Mouse (Mus musculus): ENCODE results near the gene Kctd15. TPM values are rescaled to one million over a fixed set of nuclear protein-coding genes. Genes with fewer than 3 reads are reported as not detected.

The Kctd15 gene
- total and polyA plus RNA-seq, 2 experiments: 2.5 to 10.7 TPM

GRCm38 (mm10) chr7:34685801-34686200, 29.3 kb upstream of the Kctd15 start:
- no peak for DNase-seq (ENCODE audit: extremely low read depth, low read depth, low spot score)
- no peak for TF ChIP-seq POLR2A (IDR thresholded peaks at IDR 0.05; ENCODE audit: extremely low read depth, insufficient read depth, low read length)
- TF ChIP-seq CTCF (IDR thresholded peaks at IDR 0.05; ENCODE audit: low read depth, low read length): no peak
- Histone ChIP-seq H3K36me3 (ENCODE audit: control insufficient read depth, insufficient read depth, low read length) (no peaks in the 10 kb centered on the region), H3K79me2 (ENCODE audit: control insufficient read depth, insufficient read depth, low read length) (no peaks in the 10 kb centered on the region), H3K9ac (ENCODE audit: low read depth, low read length) (no peak overlapping the region), H3K4me3 (ENCODE audit: insufficient read depth, low read depth, low read length) (no peak overlapping the region), H3K27ac (replicated peaks; ENCODE audit: insufficient read depth, low read depth, low read length) (no peak overlapping the region), H3K4me1 (ENCODE audit: control insufficient read depth, insufficient read depth, low read length) (no peaks in the 10 kb centered on the region), H3K27me3 (ENCODE audit: control insufficient read depth, insufficient read depth, low read length) (no peaks in the 10 kb centered on the region)
- WGBS: 51% methylated on average over 7 of the region's 7 CpGs

GRCm38 (mm10) chr7:34685176-34685575, 28.6 kb upstream of the Kctd15 start:
- Histone ChIP-seq H3K36me3 (ENCODE audit: control insufficient read depth, insufficient read depth, low read length) (no peaks in the 10 kb centered on the region), H3K9ac (ENCODE audit: low read depth, low read length) (no peak overlapping the region), H3K27ac (replicated peaks; ENCODE audit: insufficient read depth, low read depth, low read length) (no peak overlapping the region), H3K4me3 (ENCODE audit: insufficient read depth, low read depth, low read length) (no peak overlapping the region), H3K27me3 (ENCODE audit: control insufficient read depth, insufficient read depth, low read length) (no peaks in the 10 kb centered on the region), H3K79me2 (ENCODE audit: control insufficient read depth, insufficient read depth, low read length) (no peaks in the 10 kb centered on the region), H3K4me1 (ENCODE audit: control insufficient read depth, insufficient read depth, low read length) (no peaks in the 10 kb centered on the region)
- 60% methylated on average over 4 of the region's 4 CpGs for WGBS
- TF ChIP-seq CTCF (IDR thresholded peaks at IDR 0.05; ENCODE audit: low read depth, low read length) (no peak), POLR2A (IDR thresholded peaks at IDR 0.05; ENCODE audit: extremely low read depth, insufficient read depth, low read length) (no peak)
- DNase-seq (ENCODE audit: extremely low read depth, low read depth, low spot score): no peak

DNA sequence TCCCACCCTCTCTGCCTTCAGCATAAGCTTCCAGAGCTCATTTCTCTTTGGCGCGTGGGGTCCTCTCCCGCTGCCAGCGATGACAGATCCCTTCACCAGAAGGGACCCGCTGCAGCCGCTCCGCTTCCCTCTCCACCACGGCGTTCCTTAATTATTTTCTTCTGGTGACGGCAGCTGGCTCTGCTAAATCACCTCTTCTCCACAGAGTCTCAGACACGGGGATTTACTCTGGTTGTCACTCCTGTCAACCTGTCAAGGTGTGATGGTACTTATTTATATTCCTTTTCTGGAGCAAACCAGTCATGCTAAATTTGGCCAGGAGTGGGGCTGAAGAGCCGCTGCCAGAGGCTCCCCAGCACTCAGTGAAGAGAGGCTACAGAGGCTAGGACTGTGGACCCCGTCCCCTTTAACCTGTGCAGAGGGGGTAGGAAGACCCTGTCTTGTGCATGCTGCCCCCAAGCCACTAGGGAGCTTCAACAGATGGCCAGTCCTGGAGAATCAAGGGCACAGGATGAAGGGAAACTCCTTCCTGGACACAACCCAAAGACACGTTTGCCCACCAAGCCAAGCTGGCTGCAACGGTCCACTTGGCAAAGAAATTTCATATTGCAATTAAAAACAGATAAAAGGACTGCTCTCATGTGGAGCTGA, 24.4 kb upstream of the Kctd15 start:
- H3K27me3 ChIP-seq (ENCODE audit: control insufficient read depth, insufficient read depth, low read length): no peaks in the 10 kb centered on the region
- no peak overlapping the region for H3K27ac ChIP-seq (replicated peaks; ENCODE audit: insufficient read depth, low read depth, low read length)
- H3K36me3 ChIP-seq (ENCODE audit: control insufficient read depth, insufficient read depth, low read length): no peaks in the 10 kb centered on the region
- H3K4me3 ChIP-seq (ENCODE audit: insufficient read depth, low read depth, low read length): no peak overlapping the region
- H3K9ac ChIP-seq (ENCODE audit: low read depth, low read length): no peak overlapping the region
- H3K79me2 ChIP-seq (ENCODE audit: control insufficient read depth, insufficient read depth, low read length): no peaks in the 10 kb centered on the region
- no peak for TF ChIP-seq CTCF (IDR thresholded peaks at IDR 0.05; ENCODE audit: low read depth, low read length)
- TF ChIP-seq POLR2A (IDR thresholded peaks at IDR 0.05; ENCODE audit: extremely low read depth, insufficient read depth, low read length): no peak
- no peak for DNase-seq (ENCODE audit: extremely low read depth, low read depth, low spot score)
- 59% methylated on average over 15 of the region's 15 CpGs for WGBS
- no peaks in the 10 kb centered on the region for H3K4me1 ChIP-seq (ENCODE audit: control insufficient read depth, insufficient read depth, low read length)

DNA sequence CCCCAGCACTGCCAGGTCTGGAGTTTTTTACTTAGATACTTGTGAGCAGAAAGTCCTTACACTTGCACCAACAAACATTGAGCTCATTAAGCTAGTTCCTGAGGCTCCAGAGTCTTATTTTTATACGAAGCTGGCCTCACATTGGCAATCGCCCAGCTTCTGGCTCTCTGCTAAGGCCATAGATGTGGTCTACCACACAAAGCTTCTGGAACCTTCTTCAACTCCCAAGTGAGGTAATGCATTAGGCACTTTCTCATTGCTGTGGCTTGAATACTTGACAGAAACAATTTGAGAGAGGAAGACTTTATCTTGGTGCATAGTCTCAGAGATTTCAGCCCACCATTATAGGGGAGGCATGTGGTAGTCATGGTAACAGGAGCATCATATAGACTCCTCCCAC, 23.4 kb upstream of the Kctd15 start:
- TF ChIP-seq CTCF (IDR thresholded peaks at IDR 0.05; ENCODE audit: low read depth, low read length) (no peak), POLR2A (IDR thresholded peaks at IDR 0.05; ENCODE audit: extremely low read depth, insufficient read depth, low read length) (no peak)
- 63% methylated on average over 2 of the region's 2 CpGs for WGBS
- no peaks in the 10 kb centered on the region for H3K36me3 ChIP-seq (ENCODE audit: control insufficient read depth, insufficient read depth, low read length)

DNA sequence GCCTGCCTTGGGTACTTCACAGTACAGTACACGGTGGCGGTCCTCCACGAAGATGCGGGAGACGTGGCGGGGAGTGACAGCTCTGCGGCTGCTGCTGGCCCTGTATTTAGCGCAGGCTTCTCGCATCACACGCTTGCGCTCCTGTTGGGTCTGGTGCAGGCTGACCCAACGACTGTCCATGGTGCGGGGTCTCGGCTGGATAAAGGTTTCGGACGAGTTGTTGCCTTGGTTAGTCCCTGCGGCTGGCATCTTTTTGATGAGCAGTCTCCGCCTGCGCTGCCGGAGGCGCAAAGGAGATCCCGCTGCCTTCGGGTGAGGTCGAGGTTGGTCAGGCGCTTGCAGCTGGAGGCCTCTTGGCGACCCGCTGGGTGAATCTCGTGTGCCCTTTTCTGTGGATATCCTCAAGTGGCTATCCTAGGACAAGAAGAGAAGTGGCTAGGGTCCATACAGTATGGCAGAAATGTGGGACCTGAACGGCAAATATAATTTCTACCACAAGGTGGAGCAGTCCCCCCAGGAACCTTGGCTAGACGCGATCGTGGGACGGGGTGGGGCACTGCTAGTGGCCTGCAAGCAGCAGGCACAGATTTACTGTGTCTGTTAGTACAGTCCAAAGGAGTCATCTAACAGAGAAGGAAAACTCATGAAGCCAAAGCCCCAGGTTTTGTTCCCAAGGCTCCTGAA, 19.4 kb upstream of the Kctd15 start:
- 21% methylated on average over 33 of the region's 33 CpGs for WGBS
- H3K27ac ChIP-seq (replicated peaks; ENCODE audit: insufficient read depth, low read depth, low read length): no peak overlapping the region
- DNase-seq (ENCODE audit: extremely low read depth, low read depth, low spot score): no peak
- no peaks in the 10 kb centered on the region for H3K79me2 ChIP-seq (ENCODE audit: control insufficient read depth, insufficient read depth, low read length)
- TF ChIP-seq CTCF (IDR thresholded peaks at IDR 0.05; ENCODE audit: low read depth, low read length) (peak; percentile 84), POLR2A (IDR thresholded peaks at IDR 0.05; ENCODE audit: extremely low read depth, insufficient read depth, low read length) (no peak)
- H3K9ac ChIP-seq (ENCODE audit: low read depth, low read length): no peak overlapping the region
- H3K27me3 ChIP-seq (ENCODE audit: control insufficient read depth, insufficient read depth, low read length): peaks cover 8% of the 10 kb centered on the region
- no peaks in the 10 kb centered on the region for H3K36me3 ChIP-seq (ENCODE audit: control insufficient read depth, insufficient read depth, low read length)
- no peak overlapping the region for H3K4me3 ChIP-seq (ENCODE audit: insufficient read depth, low read depth, low read length)
- no peaks in the 10 kb centered on the region for H3K4me1 ChIP-seq (ENCODE audit: control insufficient read depth, insufficient read depth, low read length)

More for the DNA sequence above, 23.4 kb upstream of the Kctd15 start:
- no peak overlapping the region for H3K9ac ChIP-seq (ENCODE audit: low read depth, low read length)
- H3K4me3 ChIP-seq (ENCODE audit: insufficient read depth, low read depth, low read length): no peak overlapping the region
- peaks cover 7% of the 10 kb centered on the region for H3K27me3 ChIP-seq (ENCODE audit: control insufficient read depth, insufficient read depth, low read length)
- DNase-seq (ENCODE audit: extremely low read depth, low read depth, low spot score): no peak
- no peaks in the 10 kb centered on the region for H3K79me2 ChIP-seq (ENCODE audit: control insufficient read depth, insufficient read depth, low read length)
- no peaks in the 10 kb centered on the region for H3K4me1 ChIP-seq (ENCODE audit: control insufficient read depth, insufficient read depth, low read length)
- no peak overlapping the region for H3K27ac ChIP-seq (replicated peaks; ENCODE audit: insufficient read depth, low read depth, low read length)
